Mouse (Mus musculus) lung, embryonic 14.5 days (tissue): Measurements from ENCODE around the gene Sh3rf3. TPM values are rescaled to one million over a fixed set of nuclear protein-coding genes. Genes with fewer than 3 reads are reported as not detected.

Experiments used
- ATAC-seq: fragments of 200-750 bp; cut with Nextera tagmentation; 2 replicates; pipeline ENCODE4 v1.8.0; 2017; ENCODE audit warnings: mild to moderate bottlenecking, moderate TSS enrichment, moderate library complexity; ENCODE audit not compliant: insufficient read depth
- DNase-seq: peaks from one replicate; pipeline ENCODE4 v3.0.0-alpha.2; 2015
- H3K27ac ChIP-seq: fragments of 300-500 bp; sonication (generic); 2 replicates; pipeline ENCODE4 v1.5.1; 2014; ENCODE audit warnings: low read depth, mild to moderate bottlenecking, moderate library complexity
- H3K27me3 ChIP-seq: fragments of 300-500 bp; sonication (generic); 2 replicates; pipeline ENCODE4 v1.6.1; 2014; ENCODE audit warnings: low read length, control low read depth; ENCODE audit not compliant: insufficient read depth
- H3K36me3 ChIP-seq: fragments of 300-500 bp; sonication (generic); 2 replicates; pipeline ENCODE4 v1.6.1; 2014; ENCODE audit warnings: control low read depth; ENCODE audit not compliant: insufficient read depth
- H3K4me1 ChIP-seq: fragments of 300-500 bp; sonication (generic); 2 replicates; pipeline ENCODE4 v1.6.1; 2014; ENCODE audit warnings: antibody characterized with exemption, control low read depth; ENCODE audit not compliant: insufficient read depth
- H3K4me2 ChIP-seq: fragments of 300-500 bp; sonication (generic); 2 replicates; pipeline ENCODE4 v1.6.1; 2014; ENCODE audit warnings: mild to moderate bottlenecking
- H3K4me3 ChIP-seq: fragments of 300-500 bp; sonication (generic); 2 replicates; pipeline ENCODE4 v1.5.1; 2014; ENCODE audit warnings: low read depth, low read length
- H3K9ac ChIP-seq: fragments of 300-500 bp; sonication (generic); 2 replicates; pipeline ENCODE4 v1.6.1; 2014
- H3K9me3 ChIP-seq: fragments of 300-500 bp; sonication (generic); 2 replicates; pipeline ENCODE4 v1.6.1; 2016; ENCODE audit warnings: low read depth, low read length, control low read depth
- CTCF ChIP-seq: IDR thresholded peaks from 2 replicates; pipeline ENCODE4 v1.5.1; 2016; ENCODE audit warnings: antibody characterized with exemption, low read depth
- WGBS: fragments of 180-500 bp; shearing (Covaris S2); extraction: QIAGEN DNeasy Blood & Tissue Kit; methylation state at CpG from one replicate; pipeline ENCODE4 v1.1.7; 2014; 5-methylcytosine and 5-hydroxymethylcytosine counted together
- polyA plus RNA-seq: library from polyadenylated mRNA; unstranded; fragments of >200 nt; fragmentation: Nextera tagmentation; extraction: Ambion mirVana; gene quantifications from 2 replicates; pipeline ENCODE4 v1.2.1, GENCODE M21; 2014

Sh3rf3 gene
- polyA plus RNA-seq, 1 experiment from 2014 or later = 3.3 TPM

- ATAC-seq (no peak), DNase-seq (no peak)
- Histone ChIP-seq H3K9me3 (no peaks in the 10 kb centered on the region), H3K27me3 (no peaks in the 10 kb centered on the region), H3K4me2 (no peak overlapping the region), H3K4me1 (no peaks in the 10 kb centered on the region), H3K4me3 (no peak overlapping the region), H3K36me3 (no peaks in the 10 kb centered on the region), H3K9ac (no peak overlapping the region), H3K27ac (no peak overlapping the region)
- 75% methylated on average over 6 of the region's 6 CpGs for WGBS
- no peak for TF ChIP-seq CTCF
Measured at GRCm38 (mm10) chr10:58922216-58922829, 109.2 kb downstream of the Sh3rf3 start.

DNA sequence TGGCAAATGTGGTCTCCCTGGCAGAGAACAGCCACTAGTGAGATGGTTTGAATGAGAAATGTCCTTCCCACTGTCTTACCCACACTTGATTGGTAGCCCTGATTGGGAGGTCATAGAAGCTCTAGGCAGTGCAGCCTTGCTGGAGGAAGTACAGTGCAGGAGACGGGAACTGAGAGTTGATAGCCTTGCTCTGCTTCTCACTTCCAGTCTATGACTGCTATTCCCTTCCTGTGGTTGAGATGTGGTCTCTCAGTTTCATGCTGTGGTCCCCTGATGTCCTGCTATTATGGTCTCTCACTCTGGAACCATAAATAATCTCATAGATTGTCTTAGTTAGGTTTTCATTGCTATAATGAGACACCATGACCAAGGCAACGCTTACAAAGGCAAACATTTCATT lies 109.8 kb downstream of the Sh3rf3 start:
- Histone ChIP-seq H3K27ac (no peak overlapping the region), H3K27me3 (no peaks in the 10 kb centered on the region), H3K4me3 (no peak overlapping the region), H3K9ac (no peak overlapping the region), H3K36me3 (no peaks in the 10 kb centered on the region), H3K9me3 (no peaks in the 10 kb centered on the region), H3K4me1 (no peaks in the 10 kb centered on the region), H3K4me2 (no peak overlapping the region)
- WGBS = 75% methylated on average over 2 of the region's 2 CpGs
- ATAC-seq (no peak), DNase-seq (no peak)
- no peak for TF ChIP-seq CTCF

DNA sequence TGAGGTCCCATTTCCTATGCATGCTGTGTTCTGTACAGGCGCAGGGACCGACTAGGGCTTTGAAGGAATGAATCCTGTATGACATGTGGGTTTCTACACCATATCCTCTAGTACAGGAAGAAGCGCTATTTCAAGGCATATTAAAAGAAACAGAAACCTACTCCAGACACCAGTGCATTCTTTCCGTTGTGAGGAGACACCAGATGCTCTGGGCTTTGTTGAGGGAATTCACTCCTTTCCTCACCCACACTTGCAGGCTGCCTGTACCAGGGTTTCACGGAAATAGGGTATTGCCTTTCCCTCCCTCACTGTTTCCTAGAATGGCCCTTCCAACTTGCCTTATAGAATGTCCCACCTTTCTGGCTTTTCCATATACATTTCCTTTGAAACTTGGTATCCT lies 113.4 kb downstream of the Sh3rf3 start:
- H3K9ac ChIP-seq = no peak overlapping the region
- no peaks in the 10 kb centered on the region for H3K36me3 ChIP-seq
- WGBS = 68% methylated on average over 5 of the region's 5 CpGs
- no peak overlapping the region for H3K27ac ChIP-seq
- no peaks in the 10 kb centered on the region for H3K27me3 ChIP-seq
- DNase-seq = no peak
- no peaks in the 10 kb centered on the region for H3K4me1 ChIP-seq
- ATAC-seq = no peak
- H3K9me3 ChIP-seq = no peaks in the 10 kb centered on the region
- H3K4me2 ChIP-seq = no peak overlapping the region
- no peak overlapping the region for H3K4me3 ChIP-seq
- no peak for TF ChIP-seq CTCF

- Histone ChIP-seq H3K9me3 (no peaks in the 10 kb centered on the region), H3K4me3 (no peak overlapping the region), H3K9ac (no peak overlapping the region), H3K36me3 (no peaks in the 10 kb centered on the region), H3K27ac (no peak overlapping the region), H3K4me1 (no peaks in the 10 kb centered on the region), H3K4me2 (no peak overlapping the region), H3K27me3 (no peaks in the 10 kb centered on the region)
- WGBS = 47% methylated on average over 5 of the region's 5 CpGs
- TF ChIP-seq CTCF = no peak
- no peak; the same call in 1 of the 2 replicates for ATAC-seq
- DNase-seq = no peak
Measured at GRCm38 (mm10) chr10:58928952-58929442, 115.8 kb downstream of the Sh3rf3 start.

GRCm38 (mm10) chr10:58932151-58932773 lies 119.1 kb downstream of the Sh3rf3 start:
- DNase-seq (peak; percentile 56), ATAC-seq (peak; percentile 53; the same call in 1 of the 2 replicates)
- no peak overlapping the region for H3K27ac ChIP-seq
- 23% methylated on average over 22 of the region's 22 CpGs for whole genome bisulfite sequencing
- no peak for TF ChIP-seq CTCF
- no peaks in the 10 kb centered on the region for H3K27me3 ChIP-seq
- H3K4me3 ChIP-seq = no peak overlapping the region
- no peaks in the 10 kb centered on the region for H3K9me3 ChIP-seq
- no peak overlapping the region for H3K9ac ChIP-seq
- H3K4me2 ChIP-seq = peak overlapping the region; percentile 48
- H3K36me3 ChIP-seq = no peaks in the 10 kb centered on the region
- H3K4me1 ChIP-seq = peaks cover 3% of the 10 kb centered on the region; the same call in 1 of the 2 replicates

GRCm38 (mm10) chr10:58935606-58936005 lies 122.4 kb downstream of the Sh3rf3 start:
- no peak overlapping the region for H3K4me3 ChIP-seq
- no peaks in the 10 kb centered on the region for H3K36me3 ChIP-seq
- no peaks in the 10 kb centered on the region for H3K9me3 ChIP-seq
- no peak overlapping the region for H3K4me2 ChIP-seq
- 90% methylated on average over 6 of the region's 6 CpGs for WGBS
- DNase-seq (no peak), ATAC-seq (no peak)
- H3K4me1 ChIP-seq = peaks cover 3% of the 10 kb centered on the region; the same call in 1 of the 2 replicates
- no peak overlapping the region for H3K9ac ChIP-seq
- TF ChIP-seq CTCF = no peak
- H3K27me3 ChIP-seq = no peaks in the 10 kb centered on the region
- H3K27ac ChIP-seq = no peak overlapping the region

DNA sequence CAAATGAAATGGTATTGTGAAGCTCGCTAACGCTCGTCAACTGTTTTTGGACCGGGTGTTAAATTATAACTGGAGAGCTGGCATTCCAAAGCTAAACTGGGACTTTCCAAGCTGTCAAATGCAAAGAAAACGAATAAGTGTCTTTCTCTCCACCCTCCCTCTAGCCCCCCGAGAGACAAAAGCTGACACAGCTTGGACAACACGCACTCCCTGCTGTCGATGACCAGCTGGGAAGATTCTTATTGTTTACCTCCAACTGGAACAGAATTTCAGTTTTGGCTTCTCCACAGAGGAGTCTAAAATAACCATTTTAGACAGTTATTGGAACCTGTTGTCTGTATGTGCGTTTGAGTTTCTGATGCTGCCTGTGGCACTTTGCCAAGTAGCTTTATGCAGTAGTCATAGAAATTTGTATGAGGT lies 123.3 kb downstream of the Sh3rf3 start:
- DNase-seq = peak; percentile 81
- Histone ChIP-seq H3K4me3 (no peak overlapping the region), H3K27ac (peak overlapping the region; percentile 22; the same call in 1 of the 2 replicates), H3K9ac (no peak overlapping the region), H3K36me3 (no peaks in the 10 kb centered on the region), H3K9me3 (no peaks in the 10 kb centered on the region), H3K27me3 (no peaks in the 10 kb centered on the region), H3K4me2 (no peak overlapping the region), H3K4me1 (peaks cover 3% of the 10 kb centered on the region; the same call in 1 of the 2 replicates)
- no peak for TF ChIP-seq CTCF
- 46% methylated on average over 9 of the region's 9 CpGs for WGBS
- peak; percentile 71 for ATAC-seq
